Mouse (Mus musculus): Measurements from ENCODE around the gene 4931414P19Rik.

DNA sequence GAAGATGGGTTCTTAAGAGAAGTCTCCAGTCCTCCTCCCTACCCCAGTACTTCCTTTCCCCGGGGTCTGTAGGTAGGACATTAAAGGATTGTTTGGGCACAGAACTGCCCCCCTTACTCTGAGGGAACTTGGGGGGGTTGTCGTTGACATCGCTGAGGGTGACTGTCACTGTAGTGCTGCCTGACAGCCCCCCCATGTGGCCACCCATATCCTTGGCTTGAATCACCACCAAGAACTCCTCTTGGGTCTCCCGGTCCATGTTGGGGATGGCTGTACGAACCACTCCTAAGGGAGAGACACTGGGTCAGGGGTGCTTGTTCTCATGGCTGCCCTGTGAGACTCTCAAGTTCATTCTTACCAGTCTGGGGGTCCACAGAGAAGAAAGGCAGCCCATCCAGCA lies 32.4 kb upstream of the 4931414P19Rik start:
- TF ChIP-seq POLR2A (IDR thresholded peaks at IDR 0.05; ENCODE audit: borderline replicate concordance, control insufficient read depth, low read depth, low read length): no peak
- TF ChIP-seq CTCF (IDR thresholded peaks at IDR 0.05; ENCODE audit: control insufficient read depth, insufficient read depth, low read length): no peak
